Mouse (Mus musculus) CD4-positive, CD25-positive, alpha-beta regulatory T cell, adult 4 months (primary cell): ENCODE results near the gene Ak3. TPM values are rescaled to one million over a fixed set of nuclear protein-coding genes. Genes with fewer than 3 reads are reported as not detected.

Experiments used
- ATAC-seq: one replicate; pipeline ENCODE4 v1.8.0; 2017
- polyA plus RNA-seq, 2 experiments: library from polyadenylated mRNA; unstranded; fragments of 100-300 nt; shearing (Covaris generic); gene quantifications; one replicate each; pipeline ENCODE4 v1.2.1; 2017

Ak3 gene
- polyA plus RNA-seq, 2 experiments from 2014 or later, result 15.3 to 16.8 TPM

DNA sequence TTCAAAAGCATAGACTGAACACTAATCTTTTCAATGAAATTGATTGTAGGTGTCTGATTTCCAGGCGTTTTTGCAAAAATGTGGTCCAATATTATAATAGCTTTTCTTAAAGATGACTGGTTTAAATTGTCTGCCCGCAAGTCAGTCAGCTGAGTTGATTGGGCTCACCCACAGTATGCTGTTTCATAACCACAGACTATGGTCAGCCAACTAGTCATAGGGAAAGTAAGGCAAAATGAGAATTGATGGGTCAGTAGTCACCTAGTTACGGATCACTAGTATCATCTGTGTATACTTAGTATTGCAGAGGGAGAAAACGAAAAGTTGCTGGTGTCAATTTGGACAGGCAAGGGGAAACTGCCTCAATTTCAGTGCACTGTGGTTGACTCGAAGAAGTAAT, 56.4 kb downstream of the Ak3 start:
- no peak for ATAC-seq

DNA sequence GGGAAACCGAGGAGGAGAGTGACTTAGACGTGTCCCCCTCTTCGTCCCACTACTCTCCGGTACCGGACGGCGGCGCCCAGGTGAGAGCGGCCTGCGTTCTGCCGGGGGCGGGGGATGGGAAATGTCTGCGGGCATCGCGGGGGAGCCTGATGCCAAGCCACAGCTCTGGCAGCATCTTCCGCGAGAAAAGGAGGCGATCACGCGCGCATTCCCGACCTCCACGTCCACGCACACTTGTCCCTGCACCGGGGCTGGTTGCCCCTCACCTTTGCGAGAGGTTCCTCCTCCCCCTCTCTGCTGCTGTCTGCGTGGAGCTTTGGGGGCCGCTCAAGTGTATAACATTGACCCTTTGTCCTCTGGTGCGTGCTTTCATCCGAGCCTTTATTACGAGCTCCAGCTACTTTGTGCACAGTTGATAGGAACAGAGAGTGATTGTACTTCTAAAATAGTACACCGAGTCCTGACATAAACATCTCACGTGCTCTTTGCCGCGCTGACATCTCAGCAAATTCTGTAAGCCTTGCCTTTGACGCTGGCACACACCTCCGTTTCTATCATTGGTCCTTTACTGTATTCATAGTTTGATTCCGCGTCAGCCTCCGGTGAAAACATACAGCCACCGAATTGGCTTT, 57.1 kb downstream of the Ak3 start:
- peak; percentile 61 for ATAC-seq

DNA sequence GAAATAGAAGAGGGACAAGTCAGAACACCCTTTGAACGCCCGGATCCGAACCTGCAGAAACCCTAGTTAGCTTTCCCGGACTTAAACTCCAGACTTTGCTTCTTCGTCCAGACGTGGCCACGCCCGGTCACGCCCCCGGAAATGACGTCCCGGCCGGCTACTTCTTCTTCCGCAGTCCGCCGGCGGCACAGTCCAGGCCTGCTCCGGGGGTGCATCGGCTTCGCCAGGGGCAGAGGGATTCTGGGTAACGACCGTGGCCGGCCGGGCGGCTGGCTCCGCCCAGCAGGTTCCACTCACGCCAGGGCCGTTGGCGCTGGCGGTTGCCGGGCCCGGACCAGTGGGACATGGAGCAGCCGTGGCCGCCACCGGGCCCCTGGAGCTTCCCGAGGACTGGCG, 57.6 kb downstream of the Ak3 start, which contains the start of gene Cdc37l1:
Gene Cdc37l1 (plus strand): TSS at position 159 of the 396 bp plus-strand sequence.
- peak; percentile 86 for ATAC-seq

DNA sequence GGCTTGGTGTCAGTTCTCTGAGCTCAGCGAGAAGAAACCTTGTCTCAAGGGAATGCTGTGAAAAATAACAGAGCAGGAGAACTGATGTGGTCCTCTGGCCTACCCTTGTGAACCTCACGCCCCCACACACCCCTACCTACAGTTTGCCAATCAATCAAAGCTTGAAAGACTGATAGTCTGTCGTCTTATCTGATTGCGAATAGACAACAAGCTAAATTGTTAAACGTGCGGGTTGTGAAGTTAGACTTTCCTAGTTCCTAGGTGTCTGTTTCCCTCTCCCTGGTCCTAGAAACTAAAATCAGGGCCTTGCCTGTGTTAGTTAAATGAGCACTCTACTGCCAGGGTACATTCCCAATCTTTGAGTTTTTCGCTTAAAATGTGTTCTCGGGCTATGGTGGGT, 58.2 kb downstream of the Ak3 start:
- no peak for ATAC-seq

DNA sequence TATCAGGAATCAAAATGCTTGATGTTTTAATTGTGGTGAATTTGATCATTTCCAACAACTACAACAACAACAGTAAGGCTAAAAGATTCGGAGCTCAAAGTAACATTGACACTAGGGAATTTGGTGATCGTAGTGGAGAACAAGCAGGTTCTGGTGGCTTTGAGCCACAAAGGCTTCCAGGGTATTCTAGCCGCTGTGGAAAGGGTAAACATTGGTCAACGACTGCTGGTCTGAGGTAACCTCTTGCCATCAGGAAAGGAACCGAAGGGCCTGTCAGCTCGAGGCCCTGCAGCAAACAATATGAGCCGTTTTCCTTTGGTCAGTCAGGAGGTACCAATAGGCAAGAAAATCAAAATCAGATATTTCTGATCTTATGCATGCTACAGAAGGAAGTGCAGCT, 65.1 kb downstream of the Ak3 start:
- no peak for ATAC-seq

DNA sequence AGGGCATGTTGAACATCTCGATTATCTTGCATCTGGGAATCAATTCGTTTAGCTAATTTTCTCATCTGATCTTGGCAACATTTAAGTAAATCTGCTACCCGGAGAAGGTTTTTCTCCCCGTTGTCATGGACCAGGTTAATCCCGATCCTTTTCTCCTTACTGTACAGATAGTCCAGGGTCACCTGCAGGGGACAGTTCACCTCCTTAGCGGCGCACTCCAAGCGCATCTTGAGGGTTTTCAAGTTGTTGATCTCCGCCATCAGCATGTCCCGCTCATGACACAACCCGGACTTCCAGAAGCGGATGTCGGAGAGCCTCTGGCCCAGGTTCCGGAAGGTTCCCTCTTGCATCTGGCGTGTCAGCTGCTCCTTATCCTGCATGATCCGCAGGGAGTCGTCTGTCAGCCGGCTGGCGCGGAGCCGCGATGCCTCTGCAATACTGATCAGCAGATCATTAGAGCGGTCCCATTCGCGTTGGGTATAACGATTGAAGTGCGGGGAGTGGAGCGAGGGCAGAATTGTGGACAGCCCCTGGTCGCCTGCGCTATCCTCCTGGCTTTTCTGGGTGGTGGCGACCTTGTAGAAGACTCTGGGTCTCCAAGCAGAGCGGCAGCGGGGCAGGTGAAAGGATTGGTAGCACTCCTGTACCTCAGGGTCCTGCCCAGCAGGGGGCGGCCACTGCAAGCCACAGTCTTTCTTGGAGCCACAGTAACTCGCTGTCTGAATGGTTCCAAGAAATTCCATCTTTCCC, 72.7 kb downstream of the Ak3 start:
- ATAC-seq, result peak; percentile 88

Other genes with a start within 250 kb of the Ak3 start
- gene Slc1a1, start 212.9 kb downstream of the Ak3 start, polyA plus RNA-seq, result under 1 TPM in 1 of 2 experiments, not detected in 1; 0.43 TPM
- 1 to 10 TPM; 1.3 TPM for gene Plpp6, start 84.0 kb downstream of the Ak3 start, polyA plus RNA-seq
- 1 to 10 TPM in 1 of 2 experiments, not detected in 1; 1.6 TPM for gene 4430402I18Rik, start 80.2 kb downstream of the Ak3 start, polyA plus RNA-seq
- 10 to 100 TPM; 36.0 to 40.7 TPM for gene Cdc37l1, start 57.6 kb downstream of the Ak3 start, polyA plus RNA-seq
- gene Rcl1, start 53.4 kb upstream of the Ak3 start, polyA plus RNA-seq, result 10 to 100 TPM; 22.2 to 26.9 TPM
- 10 to 100 TPM; 14.9 to 19.1 TPM for gene Jak2, start 203.9 kb upstream of the Ak3 start, polyA plus RNA-seq